Mouse (Mus musculus): Measurements from ENCODE around the gene Tex22.

Gene Tex22

DNA sequence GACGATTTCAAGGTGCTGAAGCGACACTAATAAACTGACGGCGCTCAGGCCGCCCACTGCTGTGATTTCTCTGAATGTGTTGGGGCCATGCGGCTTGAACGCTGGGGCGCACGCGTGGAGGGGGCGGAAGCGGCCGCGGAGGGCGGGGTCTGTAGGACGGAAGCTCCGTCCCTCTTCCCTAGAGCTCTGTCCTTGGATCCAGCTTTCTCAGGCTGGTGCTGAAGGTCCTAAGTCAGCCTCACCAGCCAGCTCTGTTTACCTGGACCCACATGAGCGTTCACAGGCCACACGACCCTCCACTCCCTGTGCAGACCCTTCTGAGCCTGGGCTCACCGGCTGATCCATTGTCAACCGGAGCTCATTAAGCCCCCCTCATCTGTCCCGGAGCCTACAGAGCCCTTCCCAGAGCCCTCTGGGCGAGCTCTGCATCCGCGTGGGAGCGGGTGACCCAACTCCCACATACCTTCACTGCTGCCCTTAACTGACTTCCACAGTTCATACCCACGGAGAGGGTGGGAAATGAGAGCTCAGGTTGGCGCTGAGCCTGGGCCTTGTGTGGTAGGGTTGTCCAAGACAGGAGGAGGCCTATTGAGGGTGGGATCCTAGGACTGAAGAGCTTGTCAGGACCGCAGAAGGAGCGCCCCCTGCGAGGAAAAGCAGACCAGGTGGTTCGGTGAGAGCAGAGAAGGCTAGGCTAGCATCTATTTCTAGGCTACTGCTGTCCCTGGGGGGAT, at the start of gene Tex22:
Gene Tex22, plus strand, starts transcription at position 174 of the 734 bp plus-strand sequence.
- DNase-seq (ENCODE audit: low read depth, low spot score), result peak; percentile 71
- no peaks in the 10 kb centered on the region for H3K27me3 ChIP-seq (ENCODE audit: control insufficient read depth, insufficient read depth, low read length, poor library complexity, severe bottlenecking)
- H3K36me3 ChIP-seq (ENCODE audit: control insufficient read depth, insufficient read depth, low read length, poor library complexity, severe bottlenecking), result no peaks in the 10 kb centered on the region

DNA sequence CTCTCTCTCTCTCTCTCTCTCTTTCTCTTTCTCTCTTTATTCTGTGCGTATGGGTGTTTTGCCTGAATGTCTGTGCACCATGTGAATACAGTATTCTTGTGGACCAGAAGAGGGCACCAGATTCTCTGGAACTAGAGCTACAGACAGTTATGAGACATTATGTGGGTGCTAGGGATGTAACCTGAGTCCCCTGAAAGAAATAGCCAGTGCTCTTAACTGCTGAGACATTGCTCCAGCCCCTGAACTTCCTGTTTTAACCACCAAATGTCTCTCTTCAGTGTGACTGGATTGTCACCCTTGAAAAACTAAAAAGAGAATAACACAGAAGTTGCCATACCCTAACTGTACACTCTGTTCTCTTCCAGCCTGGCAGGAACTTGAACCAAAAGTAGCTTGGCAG, 47.7 kb upstream of the Tex22 start:
- H3K27me3 ChIP-seq (ENCODE audit: control insufficient read depth, insufficient read depth, low read length, poor library complexity, severe bottlenecking), result no peaks in the 10 kb centered on the region
- no peaks in the 10 kb centered on the region for H3K36me3 ChIP-seq (ENCODE audit: control insufficient read depth, insufficient read depth, low read length, poor library complexity, severe bottlenecking)
- peak; percentile 23 for DNase-seq (ENCODE audit: low read depth, low spot score)

DNA sequence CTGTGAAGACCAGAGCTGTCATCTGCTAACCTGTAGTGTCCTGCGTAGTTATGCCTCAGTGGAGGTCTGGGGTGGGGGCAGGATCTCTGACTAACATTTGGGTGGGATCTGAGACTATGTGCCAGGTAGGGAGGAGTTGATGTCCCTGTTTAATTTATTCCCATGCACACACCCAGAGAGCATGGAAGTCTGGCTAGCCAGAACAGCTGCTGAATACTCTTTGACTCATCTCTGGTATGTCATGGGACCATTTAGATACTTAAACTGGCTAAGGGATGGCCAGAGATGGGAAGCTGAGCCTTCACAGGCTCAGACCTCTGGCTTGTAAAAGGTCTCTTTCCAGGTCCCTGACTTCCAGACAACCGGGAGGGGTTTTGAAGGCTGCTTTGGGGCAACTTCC, 46.8 kb upstream of the Tex22 start:
- H3K27me3 ChIP-seq (ENCODE audit: control insufficient read depth, insufficient read depth, low read length, poor library complexity, severe bottlenecking), result no peaks in the 10 kb centered on the region
- DNase-seq (ENCODE audit: low read depth, low spot score), result no peak
- H3K36me3 ChIP-seq (ENCODE audit: control insufficient read depth, insufficient read depth, low read length, poor library complexity, severe bottlenecking), result no peaks in the 10 kb centered on the region

DNA sequence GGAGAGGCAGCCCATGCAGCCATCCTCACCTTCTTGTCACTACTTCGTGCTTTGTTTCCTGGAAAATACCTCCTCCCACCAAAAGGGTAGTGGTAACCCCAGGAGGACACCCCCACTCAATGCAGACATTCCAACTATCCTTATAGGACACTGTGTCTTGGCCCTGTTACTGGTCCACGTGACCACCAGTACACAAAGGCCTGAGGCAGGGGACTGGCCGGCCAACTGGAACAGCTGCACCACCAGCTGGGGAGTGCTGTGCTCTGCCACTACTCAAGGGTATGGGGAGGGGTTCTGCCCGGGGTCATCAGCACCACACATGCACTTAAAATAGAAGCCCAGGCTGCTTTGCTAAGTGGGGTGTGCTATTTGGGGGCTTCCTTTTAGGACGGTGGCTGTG, 46.2 kb upstream of the Tex22 start:
- no peaks in the 10 kb centered on the region for H3K27me3 ChIP-seq (ENCODE audit: control insufficient read depth, insufficient read depth, low read length, poor library complexity, severe bottlenecking)
- DNase-seq (ENCODE audit: low read depth, low spot score), result no peak
- no peaks in the 10 kb centered on the region for H3K36me3 ChIP-seq (ENCODE audit: control insufficient read depth, insufficient read depth, low read length, poor library complexity, severe bottlenecking)

DNA sequence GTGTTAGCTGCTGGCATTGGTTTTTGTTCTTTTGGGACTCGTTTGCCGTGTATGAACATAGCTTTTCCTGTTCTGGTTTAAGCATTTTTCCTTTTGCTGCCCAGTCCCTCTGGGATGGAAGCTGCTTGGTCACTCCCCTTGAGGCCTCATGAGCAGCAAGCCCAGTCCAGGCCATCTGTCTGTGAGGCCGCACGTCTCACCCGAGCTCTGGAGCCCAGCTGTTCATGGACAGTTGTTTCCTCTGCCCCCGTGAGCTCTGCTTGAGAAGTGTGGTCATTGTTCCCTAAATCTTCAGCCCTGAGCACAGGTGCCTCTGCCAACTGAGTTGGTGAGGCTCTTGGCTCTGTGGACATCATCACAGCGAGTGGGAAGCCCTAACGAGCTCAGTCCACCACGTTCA, 45.4 kb upstream of the Tex22 start:
- no peak for DNase-seq (ENCODE audit: low read depth, low spot score)
- Histone ChIP-seq H3K36me3 (ENCODE audit: control insufficient read depth, insufficient read depth, low read length, poor library complexity, severe bottlenecking) (no peaks in the 10 kb centered on the region), H3K27me3 (ENCODE audit: control insufficient read depth, insufficient read depth, low read length, poor library complexity, severe bottlenecking) (no peaks in the 10 kb centered on the region)

GRCm38 (mm10) chr12:113030046-113030445, 44.3 kb upstream of the Tex22 start:
- no peak for DNase-seq (ENCODE audit: low read depth, low spot score)
- H3K36me3 ChIP-seq (ENCODE audit: control insufficient read depth, insufficient read depth, low read length, poor library complexity, severe bottlenecking), result no peaks in the 10 kb centered on the region
- H3K27me3 ChIP-seq (ENCODE audit: control insufficient read depth, insufficient read depth, low read length, poor library complexity, severe bottlenecking), result no peaks in the 10 kb centered on the region

- no peak for DNase-seq (ENCODE audit: low read depth, low spot score)
- H3K27me3 ChIP-seq (ENCODE audit: control insufficient read depth, insufficient read depth, low read length, poor library complexity, severe bottlenecking), result no peaks in the 10 kb centered on the region
Observed at GRCm38 (mm10) chr12:113030993-113031392, 43.3 kb upstream of the Tex22 start.

DNA sequence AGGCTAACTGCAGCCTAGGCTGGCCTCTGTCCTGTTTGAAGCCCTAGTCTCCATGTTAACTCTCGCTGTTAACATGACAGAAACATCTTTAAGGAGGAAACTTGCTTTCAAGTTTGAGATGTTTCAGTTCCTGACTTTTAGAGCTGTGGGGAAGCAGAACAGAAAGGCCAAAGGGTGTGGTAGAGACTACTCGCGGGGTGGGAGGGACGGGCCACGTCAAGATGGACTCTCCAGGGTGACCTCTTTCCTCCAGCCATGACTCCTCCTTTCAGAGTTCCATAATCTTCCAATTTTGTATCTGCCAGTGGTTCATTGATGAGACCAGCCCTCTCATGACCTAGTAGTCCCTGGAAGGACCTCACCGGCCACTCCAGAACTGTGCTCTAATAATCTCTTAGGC, 42.9 kb upstream of the Tex22 start:
- no peaks in the 10 kb centered on the region for H3K36me3 ChIP-seq (ENCODE audit: control insufficient read depth, insufficient read depth, low read length, poor library complexity, severe bottlenecking)
- DNase-seq (ENCODE audit: low read depth, low spot score), result no peak
- no peaks in the 10 kb centered on the region for H3K27me3 ChIP-seq (ENCODE audit: control insufficient read depth, insufficient read depth, low read length, poor library complexity, severe bottlenecking)

More at GRCm38 (mm10) chr12:113030993-113031392, 43.3 kb upstream of the Tex22 start:
- no peaks in the 10 kb centered on the region for H3K36me3 ChIP-seq (ENCODE audit: control insufficient read depth, insufficient read depth, low read length, poor library complexity, severe bottlenecking)

DNA sequence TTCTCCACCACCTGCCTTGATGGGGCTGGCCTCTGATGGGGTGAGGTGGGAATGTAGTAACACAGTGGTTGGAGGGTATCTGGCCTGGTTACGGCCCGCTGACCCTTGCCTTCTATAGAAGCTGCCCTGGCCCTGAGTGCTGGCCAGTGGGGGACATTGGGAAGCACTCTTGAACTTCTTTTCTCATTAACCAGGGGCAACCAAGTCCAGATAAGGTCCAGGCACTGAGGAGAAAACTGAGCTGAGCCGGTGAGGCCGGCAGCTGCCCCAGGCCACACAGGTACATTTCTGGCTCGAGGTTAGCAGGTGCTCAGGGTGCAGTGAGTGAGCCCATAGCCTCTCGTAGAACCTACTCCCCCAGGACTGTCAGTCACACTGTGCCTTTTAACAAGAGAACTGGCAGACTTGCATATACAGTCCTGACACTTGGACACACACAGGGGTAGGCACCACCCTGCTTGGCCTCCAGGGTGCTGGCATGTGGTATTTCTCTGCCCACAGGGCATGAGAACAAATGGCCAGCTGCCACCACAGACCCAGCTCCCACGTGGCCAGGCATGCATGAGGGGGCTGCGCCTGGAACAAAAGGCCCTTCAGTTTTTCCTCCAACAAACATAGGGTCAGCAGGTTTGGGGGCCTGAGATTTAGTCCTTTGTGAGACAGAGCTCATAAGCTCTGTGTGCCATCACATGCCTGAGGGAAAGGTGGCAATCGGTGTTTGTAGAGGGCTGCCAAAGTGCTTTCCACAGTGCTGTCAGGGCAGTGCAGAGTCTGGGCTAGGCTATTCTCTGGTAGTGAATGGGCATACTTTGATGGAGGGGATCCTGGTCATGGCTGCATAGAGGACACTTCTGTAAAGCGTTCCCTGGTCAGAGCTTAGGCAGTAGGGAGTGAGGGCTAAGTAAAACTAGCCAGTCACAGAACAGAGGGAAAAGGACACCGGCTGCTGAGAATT, 41.7 kb upstream of the Tex22 start:
- no peaks in the 10 kb centered on the region for H3K27me3 ChIP-seq (ENCODE audit: control insufficient read depth, insufficient read depth, low read length, poor library complexity, severe bottlenecking)
- no peaks in the 10 kb centered on the region for H3K36me3 ChIP-seq (ENCODE audit: control insufficient read depth, insufficient read depth, low read length, poor library complexity, severe bottlenecking)
- DNase-seq (ENCODE audit: low read depth, low spot score), result no peak

DNA sequence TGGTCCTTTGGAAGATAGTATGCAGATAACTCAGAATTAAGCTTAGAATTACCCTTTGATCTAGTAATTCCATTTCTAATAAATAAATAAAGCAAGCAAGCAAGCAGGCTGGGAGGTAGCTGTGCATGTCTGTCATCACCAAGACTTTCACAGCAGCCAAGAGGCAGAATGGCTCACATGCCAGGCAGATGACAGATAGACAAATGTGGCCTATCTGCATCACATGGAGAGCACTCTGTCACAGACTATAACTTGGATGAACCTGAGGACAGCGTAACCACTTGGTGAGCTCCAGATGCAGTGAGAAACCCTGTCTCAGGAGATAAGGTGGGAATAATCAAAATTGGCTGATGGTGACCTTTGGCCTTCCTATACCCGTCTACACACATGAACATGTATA, 39.2 kb upstream of the Tex22 start:
- DNase-seq (ENCODE audit: low read depth, low spot score), result no peak
- H3K27me3 ChIP-seq (ENCODE audit: control insufficient read depth, insufficient read depth, low read length, poor library complexity, severe bottlenecking), result no peaks in the 10 kb centered on the region
- H3K36me3 ChIP-seq (ENCODE audit: control insufficient read depth, insufficient read depth, low read length, poor library complexity, severe bottlenecking), result no peaks in the 10 kb centered on the region

- DNase-seq (ENCODE audit: low read depth, low spot score), result no peak
- Histone ChIP-seq H3K27me3 (ENCODE audit: control insufficient read depth, insufficient read depth, low read length, poor library complexity, severe bottlenecking) (no peaks in the 10 kb centered on the region), H3K36me3 (ENCODE audit: control insufficient read depth, insufficient read depth, low read length, poor library complexity, severe bottlenecking) (no peaks in the 10 kb centered on the region)
Observed at GRCm38 (mm10) chr12:113036996-113037395, 37.3 kb upstream of the Tex22 start.

DNA sequence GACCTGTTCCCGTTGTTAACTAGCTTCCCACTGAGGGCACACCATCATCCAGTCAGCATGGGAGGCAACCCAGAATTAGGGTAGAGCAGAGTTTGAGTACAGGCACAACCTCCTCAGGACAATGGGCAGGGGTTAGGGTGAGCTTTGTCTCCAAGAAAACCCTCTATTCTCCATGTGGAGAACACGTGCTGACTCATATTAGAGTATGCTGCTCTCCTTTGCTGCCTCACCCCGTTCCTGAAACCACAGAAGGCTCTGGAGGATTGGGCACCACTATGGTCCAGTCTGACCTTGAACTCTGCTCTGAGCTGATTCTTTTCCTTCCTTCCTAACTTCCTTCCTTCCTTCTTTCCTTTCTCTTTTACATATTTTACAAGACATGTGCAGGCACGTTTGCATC, 35.9 kb upstream of the Tex22 start:
- no peak for DNase-seq (ENCODE audit: low read depth, low spot score)
- H3K36me3 ChIP-seq (ENCODE audit: control insufficient read depth, insufficient read depth, low read length, poor library complexity, severe bottlenecking), result no peaks in the 10 kb centered on the region
- no peaks in the 10 kb centered on the region for H3K27me3 ChIP-seq (ENCODE audit: control insufficient read depth, insufficient read depth, low read length, poor library complexity, severe bottlenecking)

GRCm38 (mm10) chr12:113041481-113042439, 32.5 kb upstream of the Tex22 start:
- Histone ChIP-seq H3K27me3 (ENCODE audit: control insufficient read depth, insufficient read depth, low read length, poor library complexity, severe bottlenecking) (no peaks in the 10 kb centered on the region), H3K36me3 (ENCODE audit: control insufficient read depth, insufficient read depth, low read length, poor library complexity, severe bottlenecking) (no peaks in the 10 kb centered on the region)
- no peak for DNase-seq (ENCODE audit: low read depth, low spot score)

- no peak for DNase-seq (ENCODE audit: low read depth, low spot score)
- no peaks in the 10 kb centered on the region for H3K36me3 ChIP-seq (ENCODE audit: control insufficient read depth, insufficient read depth, low read length, poor library complexity, severe bottlenecking)
- H3K27me3 ChIP-seq (ENCODE audit: control insufficient read depth, insufficient read depth, low read length, poor library complexity, severe bottlenecking), result no peaks in the 10 kb centered on the region
Observed at GRCm38 (mm10) chr12:113042543-113042942, 31.8 kb upstream of the Tex22 start.
